Mouse (Mus musculus) MEL (cell line): Measurements from ENCODE around the gene Fzd5. TPM values are rescaled to one million over a fixed set of nuclear protein-coding genes. Genes with fewer than 3 reads are reported as not detected.

Experiments used
- DNase-seq: peaks from one replicate; pipeline ENCODE4 v3.0.0; 2011; ENCODE audit warnings: low read depth, low spot score
- H3K27ac ChIP-seq: 2 replicates; pipeline ENCODE4 v1.5.1; 2012; ENCODE audit warnings: low read depth, mild to moderate bottlenecking, control low read depth, low read length, moderate library complexity; ENCODE audit not compliant: control insufficient read depth
- H3K27me3 ChIP-seq, 2 experiments: fragments of 150-350 bp in 1 of 2; sonication (generic) in 1 of 2; 2 replicates each; pipeline ENCODE4 v1.6.1; 2012; ENCODE audit warnings: low read length in 2 of 2, mild to moderate bottlenecking in 2 of 2, improper control_type of control experiment in 1 of 2, moderate library complexity in 1 of 2; ENCODE audit not compliant: insufficient read depth in 2 of 2, control insufficient read depth in 1 of 2
- H3K36me3 ChIP-seq, 2 experiments: 2 replicates each; pipeline ENCODE4 v1.6.1; 2012 to 2014; ENCODE audit warnings: low read length in 2 of 2, improper control_type of control experiment in 1 of 2, inconsistent platforms in 1 of 2, mild to moderate bottlenecking in 1 of 2; ENCODE audit not compliant: insufficient read depth in 2 of 2, control insufficient read depth in 1 of 2
- H3K4me1 ChIP-seq, 2 experiments: fragments of 150-350 bp in 1 of 2; sonication (generic) in 1 of 2; 2 replicates each; pipeline ENCODE4 v1.6.1; 2012; ENCODE audit warnings: low read length in 2 of 2, improper control_type of control experiment in 1 of 2, mild to moderate bottlenecking in 1 of 2; ENCODE audit not compliant: insufficient read depth in 2 of 2, control insufficient read depth in 1 of 2
- H3K4me3 ChIP-seq, 2 experiments: fragments of 150-350 bp in 1 of 2; sonication (generic) in 1 of 2; 2 replicates each; pipeline ENCODE4 v1.5.1; 2012; ENCODE audit warnings: low read depth in 2 of 2, low read length in 2 of 2, mild to moderate bottlenecking in 2 of 2, moderate library complexity in 2 of 2, control low read depth in 1 of 2, improper control_type of control experiment in 1 of 2; ENCODE audit not compliant: control insufficient read depth in 1 of 2, insufficient read depth in 1 of 2
- H3K79me2 ChIP-seq: 2 replicates; pipeline ENCODE4 v1.6.1; 2012; ENCODE audit warnings: mild to moderate bottlenecking, low read length, moderate library complexity; ENCODE audit not compliant: control insufficient read depth, poor library complexity, insufficient read depth
- H3K9ac ChIP-seq: 2 replicates; pipeline ENCODE4 v1.6.1; 2012; ENCODE audit warnings: low read depth, mild to moderate bottlenecking, control low read depth, low read length, moderate library complexity; ENCODE audit not compliant: control insufficient read depth, poor library complexity, severe bottlenecking
- H3K9me3 ChIP-seq: fragments of 150-350 bp; sonication (generic); replicated peaks from 2 replicates; pipeline ENCODE4 v1.6.1; 2012; ENCODE audit warnings: mild to moderate bottlenecking, low read length, improper control_type of control experiment, moderate library complexity; ENCODE audit not compliant: insufficient read depth
- BHLHE40 ChIP-seq: IDR thresholded peaks from 2 replicates; pipeline ENCODE4 v1.6.1; 2012; ENCODE audit warnings: low read depth, mild to moderate bottlenecking, inconsistent platforms, low read length, improper control_type of control experiment, borderline replicate concordance
- CHD1 ChIP-seq: IDR thresholded peaks from 2 replicates; pipeline ENCODE4 v1.6.1; 2012; ENCODE audit warnings: low read depth, mild to moderate bottlenecking, inconsistent platforms, low read length, improper control_type of control experiment
- CHD2 ChIP-seq: IDR thresholded peaks from 2 replicates; pipeline ENCODE4 v1.6.1; 2011; ENCODE audit warnings: low read length, improper control_type of control experiment
- E2F4 ChIP-seq: IDR thresholded peaks from 2 replicates; pipeline ENCODE4 v1.6.1; 2011; ENCODE audit warnings: low read depth, low read length, improper control_type of control experiment, borderline replicate concordance
- ELF1 ChIP-seq: IDR thresholded peaks from 2 replicates; pipeline ENCODE4 v1.6.1; 2014; ENCODE audit warnings: low read depth, mild to moderate bottlenecking, inconsistent platforms, low read length, improper control_type of control experiment, moderate library complexity
- EP300 ChIP-seq, 2 experiments: IDR thresholded peaks; 2 replicates each; pipeline ENCODE4 v1.6.1; 2011; ENCODE audit warnings: improper control_type of control experiment in 2 of 2, low read length in 2 of 2, low read depth in 1 of 2, mild to moderate bottlenecking in 1 of 2
- ETS1 ChIP-seq: IDR thresholded peaks from 2 replicates; pipeline ENCODE4 v1.6.1; 2012; ENCODE audit warnings: low read depth, mild to moderate bottlenecking, inconsistent platforms, low read length, improper control_type of control experiment, moderate library complexity
- GABPA ChIP-seq: IDR thresholded peaks from 2 replicates; pipeline ENCODE4 v1.6.1; 2012; ENCODE audit warnings: low read depth, mild to moderate bottlenecking, inconsistent platforms, low read length, improper control_type of control experiment, moderate library complexity
- GATA1 ChIP-seq: IDR thresholded peaks from 2 replicates; pipeline ENCODE4 v1.6.1; 2011; ENCODE audit warnings: low read depth, low read length, improper control_type of control experiment
- HCFC1 ChIP-seq: IDR thresholded peaks from 2 replicates; pipeline ENCODE4 v1.6.1; 2012; ENCODE audit warnings: low read depth, mild to moderate bottlenecking, inconsistent platforms, low read length, improper control_type of control experiment, moderate library complexity
- JUND ChIP-seq: IDR thresholded peaks from 2 replicates; pipeline ENCODE4 v1.6.1; 2011; ENCODE audit warnings: low read depth, mild to moderate bottlenecking, improper control_type of control experiment, low read length
- KAT2A ChIP-seq: conservative IDR thresholded peaks from 2 replicates; pipeline ENCODE4 v1.6.1; 2012; ENCODE audit warnings: low read depth, low read length, improper control_type of control experiment, inconsistent platforms
- MAFK ChIP-seq: IDR thresholded peaks from 2 replicates; pipeline ENCODE4 v1.6.1; 2011; ENCODE audit warnings: low read depth, mild to moderate bottlenecking, low read length, improper control_type of control experiment, borderline replicate concordance
- MAX ChIP-seq: IDR thresholded peaks from 2 replicates; pipeline ENCODE4 v1.6.1; 2011; ENCODE audit warnings: low read length, improper control_type of control experiment
- MEF2A ChIP-seq: IDR thresholded peaks from 2 replicates; pipeline ENCODE4 v1.6.1; 2014; ENCODE audit warnings: low read depth, mild to moderate bottlenecking, inconsistent platforms, low read length, improper control_type of control experiment; ENCODE audit not compliant: poor library complexity, insufficient replicate concordance, severe bottlenecking; ENCODE audit errors: extremely low read depth
- MXI1 ChIP-seq: IDR thresholded peaks from 2 replicates; pipeline ENCODE4 v1.6.1; 2011; ENCODE audit warnings: mild to moderate bottlenecking, low read depth, low read length, improper control_type of control experiment
- MYB ChIP-seq: IDR thresholded peaks from 2 replicates; pipeline ENCODE4 v1.6.1; 2011; ENCODE audit warnings: mild to moderate bottlenecking, low read depth, low read length, improper control_type of control experiment
- MYC ChIP-seq: IDR thresholded peaks from 2 replicates; pipeline ENCODE4 v1.6.1; 2011; ENCODE audit warnings: low read depth, mild to moderate bottlenecking, low read length, improper control_type of control experiment, moderate library complexity
- NELFE ChIP-seq: IDR thresholded peaks from 2 replicates; pipeline ENCODE4 v1.6.1; 2011; ENCODE audit warnings: low read depth, low read length, improper control_type of control experiment
- NRF1 ChIP-seq: IDR thresholded peaks from 2 replicates; pipeline ENCODE4 v1.6.1; 2014; ENCODE audit warnings: low read depth, mild to moderate bottlenecking, inconsistent platforms, low read length, improper control_type of control experiment, moderate library complexity; ENCODE audit not compliant: poor library complexity, insufficient read depth, severe bottlenecking
- POLR2A ChIP-seq, 2 experiments: IDR thresholded peaks; 2 replicates each; pipeline ENCODE4 v1.6.1; 2011 to 2012; ENCODE audit warnings: low read length in 2 of 2, mild to moderate bottlenecking in 2 of 2, control low read depth in 1 of 2, improper control_type of control experiment in 1 of 2, low read depth in 1 of 2, moderate library complexity in 1 of 2; ENCODE audit not compliant: control insufficient read depth in 1 of 2, insufficient read depth in 1 of 2, poor library complexity in 1 of 2
- POLR2AphosphoS2 ChIP-seq: IDR thresholded peaks from 2 replicates; pipeline ENCODE4 v1.6.1; 2011; ENCODE audit warnings: low read length, improper control_type of control experiment
- POLR2AphosphoS5 ChIP-seq: IDR thresholded peaks from 2 replicates; pipeline ENCODE4 v1.6.1; 2012; ENCODE audit warnings: low read depth, borderline replicate concordance, mild to moderate bottlenecking, inconsistent platforms, low read length, moderate library complexity, mixed read lengths
- RAD21 ChIP-seq: IDR thresholded peaks from 2 replicates; pipeline ENCODE4 v1.6.1; 2011; ENCODE audit warnings: mild to moderate bottlenecking, low read depth, low read length, improper control_type of control experiment
- RCOR1 ChIP-seq: IDR thresholded peaks from 2 replicates; pipeline ENCODE4 v1.6.1; 2012; ENCODE audit warnings: low read depth, mild to moderate bottlenecking, inconsistent platforms, low read length, improper control_type of control experiment
- SIN3A ChIP-seq: IDR thresholded peaks from 2 replicates; pipeline ENCODE4 v1.6.1; 2012; ENCODE audit warnings: low read length, improper control_type of control experiment, inconsistent platforms
- SMC3 ChIP-seq: IDR thresholded peaks from 2 replicates; pipeline ENCODE4 v1.6.1; 2011; ENCODE audit warnings: low read depth, low read length, improper control_type of control experiment
- TAL1 ChIP-seq: IDR thresholded peaks from 2 replicates; pipeline ENCODE4 v1.6.1; 2012; ENCODE audit warnings: mild to moderate bottlenecking, inconsistent platforms, low read length, moderate library complexity, mixed read lengths
- TBP ChIP-seq: IDR thresholded peaks from 2 replicates; pipeline ENCODE4 v1.8.0; 2011; ENCODE audit warnings: low read depth, low read length, improper control_type of control experiment
- TCF12 ChIP-seq: IDR thresholded peaks from 2 replicates; pipeline ENCODE4 v1.6.1; 2014; ENCODE audit warnings: low read depth, mild to moderate bottlenecking, inconsistent platforms, low read length, improper control_type of control experiment, moderate library complexity
- UBTF ChIP-seq: IDR thresholded peaks from 2 replicates; pipeline ENCODE4 v1.6.1; 2012; ENCODE audit warnings: low read depth, mild to moderate bottlenecking, inconsistent platforms, low read length, improper control_type of control experiment, moderate library complexity, borderline replicate concordance; ENCODE audit not compliant: insufficient read depth
- USF1 ChIP-seq: IDR thresholded peaks from 2 replicates; pipeline ENCODE4 v1.6.1; 2014; ENCODE audit warnings: low read depth, mild to moderate bottlenecking, inconsistent platforms, low read length, improper control_type of control experiment, moderate library complexity
- USF2 ChIP-seq, 2 experiments: IDR thresholded peaks; 2 replicates each; pipeline ENCODE4 v1.6.1; 2011 to 2012; ENCODE audit warnings: improper control_type of control experiment in 2 of 2, low read length in 2 of 2, borderline replicate concordance in 1 of 2, inconsistent platforms in 1 of 2, low read depth in 1 of 2, mild to moderate bottlenecking in 1 of 2; ENCODE audit not compliant: insufficient read depth in 1 of 2
- ZC3H11A ChIP-seq: IDR thresholded peaks from 2 replicates; pipeline ENCODE4 v1.6.1; 2012; ENCODE audit warnings: low read depth, mild to moderate bottlenecking, inconsistent platforms, low read length, improper control_type of control experiment
- ZKSCAN1 ChIP-seq: IDR thresholded peaks from 2 replicates; pipeline ENCODE4 v1.6.1; 2012; ENCODE audit warnings: low read depth, mild to moderate bottlenecking, inconsistent platforms, low read length, improper control_type of control experiment, moderate library complexity
- ZMIZ1 ChIP-seq: IDR thresholded peaks from 2 replicates; pipeline ENCODE4 v1.6.1; 2012; ENCODE audit warnings: low read depth, mild to moderate bottlenecking, inconsistent platforms, low read length, improper control_type of control experiment, moderate library complexity
- ZNF384 ChIP-seq: IDR thresholded peaks from 2 replicates; pipeline ENCODE4 v1.6.1; 2012; ENCODE audit warnings: low read depth, mild to moderate bottlenecking, inconsistent platforms, low read length, improper control_type of control experiment
- polyA plus RNA-seq, 2 experiments: library from polyadenylated mRNA; stranded (reverse) in 1 of 2; unstranded in 1 of 2; fragments of >175 nt in 1 of 2; fragments of >200 nt in 1 of 2; gene quantifications; 2 replicates each; pipeline versions ENCODE4 v1.2.1 to v1.2.4; 2012; ENCODE audit warnings: low replicate concordance in 2 of 2, low read depth in 1 of 2; ENCODE audit not compliant: insufficient read length in 2 of 2, insufficient read depth in 1 of 2, missing spikeins in 1 of 2
- total RNA-seq: library from RNA; depleted of rRNA; stranded (reverse); fragments of 300-350 nt; gene quantifications from 2 replicates; pipeline ENCODE4 v1.2.3, GENCODE M21; 2012

The Fzd5 gene
- total and polyA plus RNA-seq, 3 experiments = 1.4 to 2.9 TPM; not detected in 1

GRCm38 (mm10) chr1:64738661-64739082 lies 1.1 kb upstream of the Fzd5 start:
- H3K4me1 ChIP-seq = peaks cover 2 to 12% of the 10 kb centered on the region in 2 experiments
- peaks cover 0 to 6% of the 10 kb centered on the region in 2 experiments; a peak in 2 of 4 replicates for H3K36me3 ChIP-seq
- H3K4me3 ChIP-seq = peak overlapping the region; percentile 73 to 77
- no peaks in the 10 kb centered on the region for H3K9me3 ChIP-seq
- DNase-seq = peak; percentile 89
- H3K27ac ChIP-seq = peak overlapping the region; percentile 30; the same call in 1 of the 2 replicates
- peak overlapping the region; percentile 77 for H3K9ac ChIP-seq
- H3K79me2 ChIP-seq = no peaks in the 10 kb centered on the region; the same call in 1 of the 2 replicates
- no peaks in the 10 kb centered on the region for H3K27me3 ChIP-seq
- TF ChIP-seq HCFC1 = peak; percentile 43
- TF ChIP-seq CHD1 = no peak
- no peak for TF ChIP-seq BHLHE40
- TF ChIP-seq USF1 = 0 out of 2 replicates have a peak, but pooled peaks have one; percentile 3
- no peak for TF ChIP-seq MYB
- TF ChIP-seq ZMIZ1 = no peak
- no peak for TF ChIP-seq RCOR1
- TF ChIP-seq GABPA = no peak
- peak; percentile 21; the same call in 1 of the 2 replicates for TF ChIP-seq CHD2
- peak; percentile 50; the same call in 1 of the 2 replicates for TF ChIP-seq MAX
- no peak for TF ChIP-seq ETS1
- TF ChIP-seq NELFE = 0 out of 2 replicates have a peak, but pooled peaks have one; percentile 19
- no peak for TF ChIP-seq GATA1
- no peak for TF ChIP-seq KAT2A
- TF ChIP-seq EP300 (IDR thresholded peaks at IDR 0.05; ENCODE audit: low read depth in 1 of 2, low read length in 2 of 2) = no peak
- TF ChIP-seq MEF2A = no peak
- TF ChIP-seq POLR2AphosphoS2 = no peak; the same call in 1 of the 2 replicates
- TF ChIP-seq POLR2AphosphoS5 = no peak
- TF ChIP-seq UBTF = no peak
- no peak; the same call in 1 of the 2 replicates for TF ChIP-seq RAD21
- peak; percentile 82 for TF ChIP-seq SIN3A
- peak; percentile 41; the same call in 1 of the 2 replicates for TF ChIP-seq ELF1
- peak in 1 of 2 experiments; percentile 42; a peak in 1 of 4 replicates for TF ChIP-seq POLR2A (IDR thresholded peaks at IDR 0.05; ENCODE audit: control insufficient read depth in 1 of 2, insufficient read depth in 1 of 2, low read depth in 1 of 2, low read length in 2 of 2, poor library complexity in 1 of 2)
- peak; percentile 15; the same call in 1 of the 2 replicates for TF ChIP-seq SMC3
- TF ChIP-seq MXI1 = peak; percentile 86
- TF ChIP-seq JUND = no peak
- 0 out of 2 replicates have a peak, but pooled peaks have one; percentile 33 for TF ChIP-seq E2F4
- peak; percentile 79 for TF ChIP-seq TBP
- no peak for TF ChIP-seq MYC
- TF ChIP-seq MAFK = no peak
- TF ChIP-seq ZC3H11A = 0 out of 2 replicates have a peak, but pooled peaks have one; percentile 8
- TF ChIP-seq ZKSCAN1 = no peak
- no peak for TF ChIP-seq ZNF384
- no peak for TF ChIP-seq NRF1
- TF ChIP-seq TCF12 = no peak; the same call in 1 of the 2 replicates
- TF ChIP-seq TAL1 = no peak
- no peak for TF ChIP-seq USF2 (IDR thresholded peaks at IDR 0.05; ENCODE audit: borderline replicate concordance in 1 of 2, insufficient read depth in 1 of 2, low read depth in 1 of 2, low read length in 2 of 2)
